In the genomic region with DNA sequence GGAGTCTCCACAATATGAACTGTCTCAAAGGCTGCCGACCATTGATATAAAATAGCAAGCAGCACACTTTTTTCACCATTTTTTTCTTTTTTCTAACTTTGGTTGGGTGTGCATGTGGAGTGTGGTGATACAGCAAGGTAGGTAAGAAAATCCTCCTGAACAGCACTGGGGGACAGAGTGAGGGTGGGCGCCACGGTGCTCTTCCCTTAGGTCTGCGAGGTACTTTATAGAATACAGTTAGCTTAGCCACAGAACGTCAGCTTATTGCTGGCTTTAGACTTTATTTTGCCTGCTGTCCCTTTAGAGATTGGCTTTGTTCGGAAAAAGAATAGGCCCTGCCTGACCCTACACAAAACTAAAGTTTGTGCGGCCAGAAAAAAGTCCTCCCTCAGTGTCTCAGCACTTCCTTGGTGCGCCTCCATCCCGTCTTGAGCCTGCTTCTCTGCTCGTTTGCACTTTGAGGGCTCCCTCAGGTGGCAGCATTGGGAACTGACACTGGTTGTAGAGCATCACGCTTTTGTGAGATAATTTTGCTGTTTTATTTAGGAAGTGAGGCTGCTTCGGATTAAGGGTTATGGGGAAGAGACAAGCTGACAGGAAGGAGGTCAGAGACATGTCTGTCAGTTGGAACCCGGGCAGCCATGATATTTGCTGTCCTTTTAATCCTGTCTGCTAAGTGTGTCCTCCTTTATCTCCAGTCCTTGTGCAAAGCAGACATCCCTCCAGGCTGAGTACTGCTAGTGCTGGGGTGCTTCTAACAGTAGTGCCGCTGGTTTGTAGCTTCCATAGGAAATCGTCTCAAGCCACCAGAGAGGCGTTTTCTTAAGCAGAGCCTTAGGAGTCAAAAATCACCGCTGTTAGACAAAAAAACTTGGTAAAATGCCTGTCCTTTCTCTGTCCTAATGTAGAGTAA, we compare ENCODE assay signal across 8 mouse cellular contexts. TPM values are rescaled to one million over a fixed set of nuclear protein-coding genes. Genes with fewer than 3 reads are reported as not detected.
DNase-seq lines count a peak whose midpoint lies in the region; ATAC-seq and TF ChIP-seq lines count a peak whose summit lies in the region.

No protein-coding gene starts in this region.

- H3K9me3 ChIP-seq in liver, embryonic 14.5 days (ENCODE audit: control insufficient read depth, low read length): no peaks in the 10 kb centered on the region
- H3K9me3 ChIP-seq in neural tube, embryonic 15.5 days (replicated peaks): no peaks in the 10 kb centered on the region

- 0 out of 4 replicates have a peak, but pooled peaks cover 0 to 7% of the 10 kb centered on the region in 2 experiments for H3K4me1 ChIP-seq in liver, embryonic 14.5 days (replicated peaks; ENCODE audit: control insufficient read depth in 2 of 2, insufficient read depth in 2 of 2, low read length in 1 of 2)
- no peaks in the 10 kb centered on the region for H3K4me1 ChIP-seq in neural tube, embryonic 15.5 days

- TF ChIP-seq CTCF in C2C12 (IDR thresholded peaks at IDR 0.05; ENCODE audit: control insufficient read depth, insufficient read depth, insufficient read length): peak; percentile 80
- TF ChIP-seq CTCF in liver, embryonic 14.5 days (IDR thresholded peaks at IDR 0.05; ENCODE audit: low read depth): peak; percentile 97

- TF ChIP-seq EP300 in liver, embryonic 14.5 days (IDR thresholded peaks at IDR 0.05; ENCODE audit: low read depth): no peak

- H3K27me3 ChIP-seq in C2C12 (ENCODE audit: control insufficient read depth, insufficient read depth, insufficient read length): no peaks in the 10 kb centered on the region
- H3K27me3 ChIP-seq in liver, embryonic 14.5 days (ENCODE audit: control insufficient read depth, insufficient read depth, low read length): no peaks in the 10 kb centered on the region
- no peaks in the 10 kb centered on the region for H3K27me3 ChIP-seq in neural tube, embryonic 15.5 days (replicated peaks)

- no peaks in the 10 kb centered on the region for H3K79me3 ChIP-seq in C2C12 (ENCODE audit: low read depth)

- peak; percentile 89 for DNase-seq in adrenal gland, postnatal 10 days
- peak; percentile 71 for DNase-seq in embryo, embryonic 11.5 days (ENCODE audit: low read depth, low spot score)
- peak; percentile 62 to 83 for DNase-seq in gastrocnemius, postnatal 4 days (ENCODE audit: low spot score in 2 of 2)
- peak; percentile 85 for DNase-seq in kidney, postnatal 14 days
- DNase-seq in liver, embryonic 14.5 days (ENCODE audit: low read depth in 3 of 3, low spot score in 3 of 3): peak; percentile 41 to 56 (median 47)
- DNase-seq in testis, postnatal 14 days (ENCODE audit: low spot score): peak; percentile 28

- H3K4me2 ChIP-seq in liver, embryonic 14.5 days (ENCODE audit: low read depth): no peak overlapping the region
- H3K4me2 ChIP-seq in neural tube, embryonic 15.5 days: no peak overlapping the region

- WGBS in liver, embryonic 14.5 days (ENCODE audit: insufficient replicate concordance): 41% methylated on average over 17 of the region's 17 CpGs
- 46% methylated on average over 17 of the region's 17 CpGs for WGBS in neural tube, embryonic 15.5 days

- no peak for ATAC-seq in liver, embryonic 14.5 days (ENCODE audit: insufficient read depth)
- peak; percentile 63; the same call in 1 of the 2 replicates for ATAC-seq in neural tube, embryonic 15.5 days (ENCODE audit: low FRiP score)

- no peaks in the 10 kb centered on the region for H3K79me2 ChIP-seq in C2C12 (ENCODE audit: control insufficient read depth, insufficient read depth)

- no peak overlapping the region for H3K9ac ChIP-seq in liver, embryonic 14.5 days (replicated peaks)
- H3K9ac ChIP-seq in neural tube, embryonic 15.5 days (replicated peaks): no peak overlapping the region

- no peak overlapping the region for H3K4me3 ChIP-seq in C2C12 (ENCODE audit: insufficient read depth, poor library complexity, severe bottlenecking)
- no peak overlapping the region for H3K4me3 ChIP-seq in liver, embryonic 14.5 days (ENCODE audit: insufficient read depth in 1 of 2, low read depth in 2 of 2, low read length in 2 of 2)
- H3K4me3 ChIP-seq in neural tube, embryonic 15.5 days (replicated peaks): no peak overlapping the region

- H3ac ChIP-seq in C2C12 (ENCODE audit: control insufficient read depth, insufficient read length, low read depth): no peak overlapping the region

- no peak overlapping the region for H3K27ac ChIP-seq in liver, embryonic 14.5 days
- no peak overlapping the region for H3K27ac ChIP-seq in neural tube, embryonic 15.5 days (replicated peaks)

- H3K36me3 ChIP-seq in C2C12 (ENCODE audit: control insufficient read depth, insufficient read depth): peaks cover 27% of the 10 kb centered on the region
- peaks cover 5% of the 10 kb centered on the region; the same call in 1 of the 2 replicates for H3K36me3 ChIP-seq in liver, embryonic 14.5 days (replicated peaks; ENCODE audit: control insufficient read depth, insufficient read depth, low read depth)
- no peaks in the 10 kb centered on the region for H3K36me3 ChIP-seq in neural tube, embryonic 15.5 days

TF ChIP-seq in C2C12, 6 proteins besides CTCF, POLR2A, EP300 and RAD21:
- no peak for TF ChIP-seq MYOG (IDR thresholded peaks at IDR 0.05; ENCODE audit: control insufficient read depth, extremely low read depth, insufficient read length)
- no peak for TF ChIP-seq FOSL1 (IDR thresholded peaks at IDR 0.05; ENCODE audit: insufficient read depth, low read length, poor library complexity, severe bottlenecking)
- TF ChIP-seq CEBPB (IDR thresholded peaks at IDR 0.05; ENCODE audit: low read depth): no peak
- no peak for TF ChIP-seq USF1 (IDR thresholded peaks at IDR 0.05; ENCODE audit: low read depth)
- TF ChIP-seq MAX (IDR thresholded peaks at IDR 0.05): no peak
- no peak for TF ChIP-seq MYOD1 (IDR thresholded peaks at IDR 0.05; ENCODE audit: control insufficient read depth, insufficient read length, low read depth)
TF ChIP-seq in C2C12: peak in this region for 0.

RNA-seq across cellular contexts. Expression of a gene that starts 17.3 kb away (rescaled TPM):
- 7.9 TPM for polyA plus RNA-seq in C2C12 (2012; fragmentation: generic; extraction: Trizol)
- total RNA-seq in adrenal gland, postnatal 10 days (2021): 10 to 100 TPM; 24.2 to 33.2 TPM
- 10 to 100 TPM; 11.4 to 12.3 TPM for total RNA-seq in gastrocnemius, postnatal 4 days (2021)
- polyA plus RNA-seq in liver, embryonic 14.5 days (2012; rRNA removed): 4.7 and 6.4 TPM in 2 replicates
- 9.8 and 11.1 TPM in 2 replicates for polyA plus RNA-seq in liver, embryonic 14.5 days (2014; fragmentation: Nextera tagmentation; extraction: Ambion mirVana)
- polyA plus RNA-seq in neural tube, embryonic 15.5 days (2015; fragmentation: Nextera tagmentation; extraction: Ambion mirVana): 14.4 and 16.4 TPM in 2 replicates

RNA-seq across cellular contexts. Expression of a gene that starts 17.4 kb away (rescaled TPM):
- polyA plus RNA-seq in C2C12 (2012; fragmentation: generic; extraction: Trizol): 11.2 TPM
- 10 to 100 TPM; 14.1 to 20.0 TPM for total RNA-seq in adrenal gland, postnatal 10 days (2021)
- total RNA-seq in gastrocnemius, postnatal 4 days (2021): 10 to 100 TPM in 1 of 2 experiments, 1 to 10 TPM in 1; 9.6 to 12.6 TPM
- 3.9 and 5.6 TPM in 2 replicates for polyA plus RNA-seq in liver, embryonic 14.5 days (2012; rRNA removed)
- polyA plus RNA-seq in liver, embryonic 14.5 days (2014; fragmentation: Nextera tagmentation; extraction: Ambion mirVana): 6.2 and 7.2 TPM in 2 replicates
- 22.2 and 23.6 TPM in 2 replicates for polyA plus RNA-seq in neural tube, embryonic 15.5 days (2015; fragmentation: Nextera tagmentation; extraction: Ambion mirVana)

Comparison
In these comparisons a context has a peak if more than half of its experiments do, and no peak if none do; other contexts are left out.
1. DNase-seq: peak in every context shown above with its lines; median percentile 89 in adrenal gland, postnatal 10 days; 85 in kidney, postnatal 14 days; 72 in gastrocnemius, postnatal 4 days; 71 in embryo, embryonic 11.5 days; 47 in liver, embryonic 14.5 days; 28 in testis, postnatal 14 days.